ENCODE assay signal across 8 mouse cellular contexts in the genomic region with DNA sequence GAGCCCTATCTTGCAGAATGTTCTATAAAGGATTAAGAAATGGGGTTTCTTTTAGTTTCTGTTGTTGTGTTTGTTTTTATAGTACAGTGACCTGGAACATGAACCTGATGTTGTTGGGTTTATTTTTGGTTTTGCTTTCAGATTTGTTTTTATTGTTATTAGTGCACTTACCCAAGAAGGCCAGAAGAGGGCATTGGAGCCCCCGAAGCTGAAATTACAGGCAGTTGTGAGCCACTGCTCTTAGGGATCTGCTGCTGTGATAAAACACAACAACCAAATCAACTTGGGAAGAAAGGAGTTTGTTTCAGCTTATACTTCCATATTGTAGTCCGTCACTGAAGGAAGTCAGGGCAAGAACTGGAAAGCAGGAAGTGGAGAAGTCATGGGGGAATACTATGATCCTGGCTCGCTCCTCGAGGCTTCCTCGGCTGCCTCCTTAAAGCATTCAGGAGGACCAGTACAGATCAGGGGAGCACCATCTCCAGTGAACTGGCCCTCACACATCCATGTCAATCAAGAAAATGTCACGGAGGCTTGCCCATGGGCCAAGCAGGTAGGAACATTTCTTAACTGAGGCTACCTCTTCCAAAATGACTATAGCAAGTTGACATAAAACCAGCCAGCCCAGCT. TPM values are rescaled to one million over a fixed set of nuclear protein-coding genes. Genes with fewer than 3 reads are reported as not detected.
DNase-seq lines count a peak whose midpoint lies in the region; ATAC-seq and TF ChIP-seq lines count a peak whose summit lies in the region.

No protein-coding gene starts in this region.

- TF ChIP-seq CTCF in kidney, adult 2 months (conservative IDR thresholded peaks at IDR 0.05; ENCODE audit: insufficient read depth, insufficient read length, low read depth, low read length), result peak; percentile 69
- TF ChIP-seq CTCF in ES-Bruce4 (IDR thresholded peaks at IDR 0.05; ENCODE audit: low read depth, low read length), result peak; percentile 33
- TF ChIP-seq CTCF in brain, embryonic 14.5 days (IDR thresholded peaks at IDR 0.05; ENCODE audit: borderline replicate concordance, extremely low read depth, insufficient read depth, insufficient read length), result peak; percentile 61; the same call in 1 of the 2 replicates

- DNase-seq in kidney, adult 2 months, result peak; percentile 71
- peak; percentile 67 for DNase-seq in brain, embryonic 14.5 days (ENCODE audit: low read depth)
- DNase-seq in heart, embryonic 10.5 days (ENCODE audit: low spot score), result peak; percentile 71
- peak; percentile 37 for DNase-seq in lung, postnatal 14 days
- no peak for DNase-seq in right cerebral cortex, adult 2 months (ENCODE audit: low spot score in 2 of 2)
- no peak for DNase-seq in spleen, postnatal 4 days (ENCODE audit: low spot score in 2 of 2)

- no peaks in the 10 kb centered on the region for H3K36me3 ChIP-seq in kidney, adult 2 months (ENCODE audit: control insufficient read depth, insufficient read depth, low read length)
- H3K36me3 ChIP-seq in kidney, embryonic 14.5 days (ENCODE audit: control insufficient read depth, insufficient read depth, low read length), result no peaks in the 10 kb centered on the region
- no peaks in the 10 kb centered on the region for H3K36me3 ChIP-seq in ES-Bruce4 (ENCODE audit: control insufficient read depth, insufficient read depth, low read length, poor library complexity, severe bottlenecking)
- H3K36me3 ChIP-seq in heart, embryonic 10.5 days, result no peaks in the 10 kb centered on the region

- WGBS in kidney, adult 2 months, result 38% methylated on average over 6 of the region's 6 CpGs
- whole genome bisulfite sequencing in kidney, embryonic 14.5 days, result 53% methylated on average over 6 of the region's 6 CpGs
- WGBS in heart, embryonic 10.5 days, result 53% methylated on average over 6 of the region's 6 CpGs

- no peaks in the 10 kb centered on the region for H3K27me3 ChIP-seq in kidney, adult 2 months (replicated peaks; ENCODE audit: control insufficient read depth, insufficient read depth, low read length)
- H3K27me3 ChIP-seq in kidney, embryonic 14.5 days (ENCODE audit: control insufficient read depth, insufficient read depth, low read length), result peaks cover 3% of the 10 kb centered on the region; the same call in 1 of the 2 replicates
- H3K27me3 ChIP-seq in ES-Bruce4 (ENCODE audit: control insufficient read depth, insufficient read depth, low read length, poor library complexity, severe bottlenecking), result no peaks in the 10 kb centered on the region
- peaks cover 8% of the 10 kb centered on the region; the same call in 1 of the 2 replicates for H3K27me3 ChIP-seq in heart, embryonic 10.5 days (ENCODE audit: insufficient read depth, poor library complexity, severe bottlenecking)

- H3K9ac ChIP-seq in kidney, embryonic 14.5 days (ENCODE audit: low read depth, low read length), result no peak overlapping the region; the same call in 1 of the 2 replicates
- no peak overlapping the region for H3K9ac ChIP-seq in ES-Bruce4 (ENCODE audit: low read depth, poor library complexity, severe bottlenecking)

- no peaks in the 10 kb centered on the region for H3K9me3 ChIP-seq in kidney, embryonic 14.5 days (ENCODE audit: control insufficient read depth, low read length)
- H3K9me3 ChIP-seq in ES-Bruce4 (replicated peaks; ENCODE audit: control insufficient read depth, insufficient read depth, low read length, poor library complexity, severe bottlenecking), result no peaks in the 10 kb centered on the region; the same call in 1 of the 2 replicates
- H3K9me3 ChIP-seq in heart, embryonic 10.5 days, result no peaks in the 10 kb centered on the region

- ATAC-seq in kidney, embryonic 14.5 days (ENCODE audit: low FRiP score, low TSS enrichment), result no peak

- H3K4me1 ChIP-seq in kidney, adult 2 months (ENCODE audit: control insufficient read depth, insufficient read depth, low read length), result peaks cover 11% of the 10 kb centered on the region; the same call in 1 of the 2 replicates
- H3K4me1 ChIP-seq in kidney, embryonic 14.5 days (ENCODE audit: control insufficient read depth, insufficient read depth, low read length), result no peaks in the 10 kb centered on the region
- no peaks in the 10 kb centered on the region for H3K4me1 ChIP-seq in ES-Bruce4 (ENCODE audit: control insufficient read depth, insufficient read depth, low read length)
- H3K4me1 ChIP-seq in heart, embryonic 10.5 days, result no peaks in the 10 kb centered on the region

- no peak for TF ChIP-seq POLR2A in kidney, adult 2 months (IDR thresholded peaks at IDR 0.05; ENCODE audit: low read depth, low read length)
- TF ChIP-seq POLR2A in ES-Bruce4 (IDR thresholded peaks at IDR 0.05; ENCODE audit: insufficient read depth, low read length), result no peak
- TF ChIP-seq POLR2A in brain, embryonic 14.5 days (IDR thresholded peaks at IDR 0.05; ENCODE audit: borderline replicate concordance, extremely low read depth, insufficient read depth, insufficient read length, poor library complexity, severe bottlenecking), result no peak

- H3K4me3 ChIP-seq in kidney, adult 2 months (ENCODE audit: insufficient read depth, low read depth, low read length), result no peak overlapping the region
- no peak overlapping the region for H3K4me3 ChIP-seq in kidney, embryonic 14.5 days (ENCODE audit: low read length)
- no peak overlapping the region for H3K4me3 ChIP-seq in ES-Bruce4 (ENCODE audit: low read depth, low read length)
- H3K4me3 ChIP-seq in heart, embryonic 10.5 days, result no peak overlapping the region

- no peak overlapping the region for H3K4me2 ChIP-seq in kidney, embryonic 14.5 days (replicated peaks; ENCODE audit: low read depth, low read length)

- TF ChIP-seq EP300 in ES-Bruce4 (IDR thresholded peaks at IDR 0.05; ENCODE audit: insufficient read depth, low read depth, low read length), result no peak

- no peak overlapping the region for H3K27ac ChIP-seq in kidney, adult 2 months (ENCODE audit: insufficient read depth, low read depth, low read length)
- H3K27ac ChIP-seq in kidney, embryonic 14.5 days (ENCODE audit: low read depth, low read length), result no peak overlapping the region
- no peak overlapping the region for H3K27ac ChIP-seq in ES-Bruce4 (ENCODE audit: insufficient read depth, low read length)
- no peak overlapping the region for H3K27ac ChIP-seq in heart, embryonic 10.5 days

RNA-seq across cellular contexts. Expression of gene Enpp5, which starts 2.4 kb away (rescaled TPM):
- polyA plus RNA-seq in kidney, adult 2 months (2012; rRNA removed), result 89.5 and 98.4 TPM in 2 replicates
- 11.8 and 12.5 TPM in 2 replicates for polyA plus RNA-seq in kidney, embryonic 14.5 days (2014; fragmentation: Nextera tagmentation; extraction: Ambion mirVana)
- polyA plus RNA-seq in ES-Bruce4 (2011; ENCODE audit: insufficient read depth, insufficient read length, low read depth, missing spikeins), result 16.2 and 16.6 TPM in 2 replicates
- polyA plus RNA-seq in brain, embryonic 14.5 days (2012; rRNA removed), result 61.1 and 76.1 TPM in 2 replicates
- 8.8 and 11.1 TPM in 2 replicates for polyA plus RNA-seq in heart, embryonic 10.5 days (2016; fragmentation: Nextera tagmentation; extraction: Ambion mirVana)

RNA-seq across cellular contexts. Expression of gene Enpp4, which starts 29.4 kb away (rescaled TPM):
- 7.2 and 8.2 TPM in 2 replicates for polyA plus RNA-seq in kidney, adult 2 months (2012; rRNA removed)
- 3.0 and 5.4 TPM in 2 replicates for polyA plus RNA-seq in kidney, embryonic 14.5 days (2014; fragmentation: Nextera tagmentation; extraction: Ambion mirVana)
- polyA plus RNA-seq in ES-Bruce4 (2011; ENCODE audit: insufficient read depth, insufficient read length, low read depth, missing spikeins), result 1.8 and 2.0 TPM in 2 replicates
- 3.3 and 3.7 TPM in 2 replicates for polyA plus RNA-seq in brain, embryonic 14.5 days (2012; rRNA removed)
- 6.3 and 6.6 TPM in 2 replicates for polyA plus RNA-seq in heart, embryonic 10.5 days (2016; fragmentation: Nextera tagmentation; extraction: Ambion mirVana)

Comparison
In these comparisons a context has a peak if more than half of its experiments do, and no peak if none do; other contexts are left out.
1. DNase-seq: peak in kidney, adult 2 months (single experiment), brain, embryonic 14.5 days (single experiment), heart, embryonic 10.5 days (single experiment) and lung, postnatal 14 days (single experiment); none in right cerebral cortex, adult 2 months (0 of 2) and spleen, postnatal 4 days (0 of 2).
2. Peak in every context shown above with its lines, with median percentiles within 50 percentile points of each other: CTCF ChIP-seq.